Mouse (Mus musculus): ENCODE data around the gene Btbd2.

The Btbd2 gene

GRCm38 (mm10) chr10:80656863-80657623 is at the start of gene Btbd2:
Btbd2 (minus strand) TSS chr10:80657071.
- peak; percentile 65 for DNase-seq (ENCODE audit: low read depth, low spot score)

- no peak for DNase-seq (ENCODE audit: low read depth, low spot score)
These were observed 48.6 kb upstream of the Btbd2 start for GRCm38 (mm10) chr10:80705479-80705878.

GRCm38 (mm10) chr10:80705033-80705432 is 48.2 kb upstream of the Btbd2 start:
- no peak for DNase-seq (ENCODE audit: low read depth, low spot score)

- DNase-seq (ENCODE audit: low read depth, low spot score) = no peak
These were observed 47.5 kb upstream of the Btbd2 start for GRCm38 (mm10) chr10:80704418-80704817.

GRCm38 (mm10) chr10:80703643-80704042 is 46.8 kb upstream of the Btbd2 start:
- no peak for DNase-seq (ENCODE audit: low read depth, low spot score)

- DNase-seq (ENCODE audit: low read depth, low spot score) = peak; percentile 82
These were observed 45.9 kb upstream of the Btbd2 start for GRCm38 (mm10) chr10:80702536-80703390.

- DNase-seq (ENCODE audit: low read depth, low spot score) = peak; percentile 89
These were observed 45.1 kb upstream of the Btbd2 start, which contains the start of the genes Mob3a and Izumo4 for GRCm38 (mm10) chr10:80701721-80702535. Mob3a (minus strand) TSS chr10:80701977. Izumo4 (plus strand) TSS chr10:80702184.

GRCm38 (mm10) chr10:80700732-80701131 is 43.9 kb upstream of the Btbd2 start:
- no peak for DNase-seq (ENCODE audit: low read depth, low spot score)

GRCm38 (mm10) chr10:80700038-80700504 is 43.2 kb upstream of the Btbd2 start:
- no peak for DNase-seq (ENCODE audit: low read depth, low spot score)

GRCm38 (mm10) chr10:80698605-80699004 is 41.7 kb upstream of the Btbd2 start:
- no peak for DNase-seq (ENCODE audit: low read depth, low spot score)

- DNase-seq (ENCODE audit: low read depth, low spot score) = peak; percentile 66
These were observed 40.9 kb upstream of the Btbd2 start for GRCm38 (mm10) chr10:80697812-80698211.

- no peak for DNase-seq (ENCODE audit: low read depth, low spot score)
These were observed 40.5 kb upstream of the Btbd2 start for GRCm38 (mm10) chr10:80697393-80697787.

- DNase-seq (ENCODE audit: low read depth, low spot score) = no peak
These were observed 39.9 kb upstream of the Btbd2 start for GRCm38 (mm10) chr10:80696502-80697392.

GRCm38 (mm10) chr10:80695801-80696501 is 39.1 kb upstream of the Btbd2 start:
- no peak for DNase-seq (ENCODE audit: low read depth, low spot score)

- DNase-seq (ENCODE audit: low read depth, low spot score) = no peak
These were observed 38.3 kb upstream of the Btbd2 start for GRCm38 (mm10) chr10:80695186-80695585.

GRCm38 (mm10) chr10:80694159-80694938 is 37.5 kb upstream of the Btbd2 start:
- no peak for DNase-seq (ENCODE audit: low read depth, low spot score)

GRCm38 (mm10) chr10:80693401-80694045 is 36.7 kb upstream of the Btbd2 start:
- no peak for DNase-seq (ENCODE audit: low read depth, low spot score)

All from c-Kit-negative CD71-positive TER-119-positive erythroid progenitor cells, embryonic 14.5 days (primary cell).